Mouse (Mus musculus): Measurements from ENCODE around the gene Tdrd7.

Gene Tdrd7

DNA sequence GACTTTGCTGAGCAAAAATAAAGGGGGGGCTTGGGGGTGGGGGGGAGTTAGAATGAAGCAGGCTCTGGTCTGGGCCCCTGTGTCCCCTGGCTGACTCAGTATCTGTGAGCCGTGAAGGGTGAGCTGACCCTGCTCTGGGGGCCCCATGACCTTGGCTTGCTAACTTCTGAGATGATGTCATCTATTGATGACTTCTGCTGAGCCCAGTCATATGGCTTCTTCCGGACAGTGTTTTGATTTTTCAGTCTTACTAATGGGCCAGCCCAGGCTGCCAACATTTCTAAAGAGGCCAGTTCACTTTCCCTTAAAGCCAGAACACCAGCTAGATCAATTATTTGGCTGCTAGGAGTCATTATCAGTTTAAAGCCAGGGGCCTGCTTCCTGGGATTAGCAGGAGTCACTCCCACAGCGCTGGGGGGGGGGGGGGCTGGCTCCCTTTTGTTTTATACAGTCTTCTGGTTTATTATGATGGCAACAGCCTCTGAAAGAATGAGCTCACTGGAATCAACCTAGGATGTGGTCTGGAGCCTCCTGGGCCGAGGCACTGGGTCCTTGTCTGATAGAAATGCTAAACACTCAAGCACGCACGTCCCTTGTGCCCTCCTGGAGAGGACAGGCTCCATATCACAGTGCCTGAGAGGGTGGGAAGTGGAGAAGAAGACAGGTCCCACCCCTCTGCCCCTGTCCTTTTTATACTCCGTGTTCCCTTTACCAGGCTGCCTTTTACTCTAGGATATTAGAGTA, 76.8 kb downstream of the Tdrd7 start:
- no peak for DNase-seq (ENCODE audit: low read depth, low spot score)

GRCm38 (mm10) chr4:46042505-46042850, 77.3 kb downstream of the Tdrd7 start:
- no peak for DNase-seq (ENCODE audit: low read depth, low spot score)

DNA sequence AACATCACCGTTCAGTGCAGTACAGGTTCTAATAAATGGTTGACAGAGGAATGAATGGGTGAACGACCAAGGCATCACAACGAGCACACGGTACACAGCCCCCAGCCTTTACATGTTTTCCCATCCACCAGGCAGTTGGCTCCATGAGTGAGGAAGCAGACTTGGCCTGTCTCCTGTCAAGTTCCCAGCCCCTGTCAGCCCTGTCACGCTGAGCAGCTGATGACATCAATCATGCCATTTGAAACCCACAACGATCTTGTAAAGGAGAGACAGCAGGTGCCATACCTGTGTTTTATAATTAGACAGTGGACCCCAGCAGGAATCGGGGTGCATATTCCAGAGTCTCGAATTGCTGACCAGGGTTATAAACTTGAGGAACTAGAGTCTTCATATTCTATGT, 78.2 kb downstream of the Tdrd7 start:
- no peak for DNase-seq (ENCODE audit: low read depth, low spot score)

DNA sequence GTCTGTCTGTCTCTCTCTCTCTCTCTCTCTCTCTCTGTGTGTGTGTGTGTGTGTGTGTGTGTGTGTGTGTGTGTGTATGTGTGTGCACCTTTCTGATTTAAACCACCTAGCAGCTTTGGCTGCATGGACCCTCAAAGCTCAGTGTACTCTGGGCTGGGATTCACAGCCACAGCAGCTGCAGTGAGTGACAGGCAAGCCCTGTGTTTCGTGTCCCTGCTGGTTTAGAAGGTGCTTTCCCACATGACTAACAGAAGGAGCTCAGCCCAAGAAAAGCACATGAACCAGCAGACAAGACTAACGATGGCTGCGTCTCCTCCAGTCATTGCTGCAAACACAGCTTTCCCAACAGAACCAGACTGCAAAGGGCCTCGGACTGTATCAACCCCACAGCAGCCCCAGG, 82.8 kb downstream of the Tdrd7 start:
- DNase-seq (ENCODE audit: low read depth, low spot score): no peak

- DNase-seq (ENCODE audit: low read depth, low spot score): no peak
These were observed 83.3 kb downstream of the Tdrd7 start for GRCm38 (mm10) chr4:46048418-46048817.

DNA sequence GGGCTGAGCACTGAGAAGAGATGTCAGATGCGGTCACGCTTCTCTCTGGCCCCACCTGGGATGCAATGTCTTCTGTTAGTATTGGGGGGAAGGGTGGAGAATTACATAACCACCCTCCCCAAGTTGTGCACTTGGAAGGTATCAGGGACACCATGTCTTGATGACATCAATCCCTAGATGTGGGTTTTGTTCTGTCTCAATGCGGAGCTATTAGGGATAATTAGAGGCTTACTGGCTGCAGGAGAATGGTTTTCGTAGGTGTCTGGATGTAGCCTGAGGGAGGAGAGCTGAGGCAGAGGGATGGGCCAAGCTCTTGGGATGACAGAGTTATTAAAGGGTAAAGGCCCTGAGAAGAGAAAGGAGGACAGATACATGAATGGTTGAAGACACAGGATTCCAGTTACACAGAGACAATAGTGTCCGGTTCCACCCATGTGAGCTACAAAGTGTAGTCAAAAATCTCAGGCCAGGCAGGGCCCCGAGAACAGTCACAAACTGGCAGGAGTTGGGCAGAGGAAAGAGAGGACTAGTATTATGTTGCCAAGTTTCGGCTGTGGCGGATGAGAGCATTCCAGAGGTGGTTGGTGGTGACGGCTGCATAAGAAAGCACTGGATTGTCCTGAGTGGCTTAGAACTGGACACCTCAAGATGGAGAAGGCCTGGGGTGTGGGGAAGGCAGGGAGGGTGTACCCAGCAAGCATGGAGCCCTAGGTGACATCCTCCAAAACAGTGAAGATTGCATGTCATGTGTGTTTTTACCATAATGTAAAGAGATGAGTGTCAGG, 88.4 kb downstream of the Tdrd7 start:
- DNase-seq (ENCODE audit: low read depth, low spot score): no peak

GRCm38 (mm10) chr4:46056163-46056562, 91.0 kb downstream of the Tdrd7 start:
- DNase-seq (ENCODE audit: low read depth, low spot score): no peak

DNA sequence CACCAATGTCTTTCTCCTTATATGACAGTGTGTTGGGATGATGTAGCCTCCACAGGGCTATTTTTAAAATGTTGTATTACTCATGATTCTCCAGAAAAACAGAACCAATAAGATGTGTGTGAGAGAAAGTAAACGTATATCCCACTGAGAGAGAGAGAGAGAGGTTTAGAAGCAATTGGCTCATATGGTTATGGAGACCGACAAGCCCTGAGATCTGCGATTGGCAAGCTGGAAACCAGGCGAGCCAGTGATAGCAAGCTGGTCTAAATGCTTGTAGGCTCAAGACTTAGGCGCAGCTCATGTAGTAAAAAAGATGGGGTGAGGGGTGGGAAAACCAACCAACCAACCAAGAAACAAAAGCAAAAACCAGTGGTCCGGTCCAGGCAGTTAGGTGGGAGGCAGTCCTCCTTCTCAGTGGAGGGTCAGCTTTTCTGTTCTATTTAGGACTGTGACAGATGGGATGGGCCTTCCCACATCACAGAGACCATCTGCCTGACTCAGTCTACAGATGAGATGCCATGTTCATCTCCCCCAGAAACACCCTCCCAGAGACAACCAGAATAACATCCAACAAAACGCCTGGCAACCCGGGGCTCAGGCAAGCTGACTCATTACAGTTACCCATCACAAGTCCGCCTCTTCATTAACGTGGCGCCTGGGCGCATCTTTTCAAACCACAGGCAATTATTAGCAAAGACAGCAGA, 96.3 kb downstream of the Tdrd7 start:
- no peak for DNase-seq (ENCODE audit: low read depth, low spot score)

DNA sequence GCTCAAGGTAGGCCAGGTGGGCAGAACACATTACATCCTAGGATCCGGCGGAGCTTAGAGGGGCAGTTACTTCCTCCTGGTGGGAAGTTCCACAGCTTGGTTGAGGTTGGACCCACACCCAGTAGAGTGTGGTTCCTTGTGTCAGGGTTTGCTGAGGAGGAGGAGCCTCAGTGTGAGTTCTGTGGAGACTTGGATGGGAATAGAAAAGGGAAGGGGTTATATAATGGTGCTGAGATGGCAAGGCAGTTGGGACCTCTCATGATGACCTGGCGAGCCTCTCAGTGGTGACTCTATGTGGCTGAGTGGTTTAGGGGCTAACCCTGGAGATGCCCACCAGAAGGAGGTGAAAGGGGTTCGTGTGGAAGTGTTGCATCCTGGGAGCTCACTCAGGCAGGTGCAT, 98.7 kb downstream of the Tdrd7 start:
- no peak for DNase-seq (ENCODE audit: low read depth, low spot score)

- DNase-seq (ENCODE audit: low read depth, low spot score): no peak
These were observed 99.1 kb downstream of the Tdrd7 start for GRCm38 (mm10) chr4:46064263-46064662.

- no peak for DNase-seq (ENCODE audit: low read depth, low spot score)
These were observed 99.8 kb downstream of the Tdrd7 start for GRCm38 (mm10) chr4:46064961-46065360.

DNA sequence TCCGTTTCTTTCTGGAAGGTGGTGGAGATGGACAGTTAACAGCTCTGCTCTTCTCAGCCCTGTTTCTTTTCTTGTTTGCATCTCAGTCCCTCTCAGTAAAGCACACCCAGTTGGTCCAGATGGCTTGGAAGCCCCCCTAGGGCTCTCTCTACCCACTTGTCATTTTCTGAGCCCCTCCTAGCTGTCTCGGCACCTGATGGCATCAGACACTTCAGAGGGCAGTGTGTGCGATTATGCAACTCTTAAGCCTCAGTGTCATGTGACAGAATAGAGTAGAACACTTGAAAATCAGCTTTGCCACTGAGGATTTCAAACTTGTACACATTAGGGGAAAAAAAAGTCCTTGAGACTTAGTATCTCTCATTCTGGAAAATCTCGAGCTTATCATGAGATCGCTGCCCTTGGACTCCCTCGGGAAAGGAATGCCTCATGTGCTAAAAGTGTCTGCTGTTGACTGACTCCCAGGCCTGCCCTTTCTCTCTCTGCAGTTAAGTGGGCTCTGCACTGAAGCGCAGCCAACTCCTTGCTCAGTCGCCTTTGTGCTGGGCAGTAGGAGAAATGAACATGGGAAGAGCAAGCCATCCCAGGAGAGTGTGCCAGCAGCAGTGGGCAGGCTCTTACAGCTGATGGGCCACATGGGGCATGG, 100.7 kb downstream of the Tdrd7 start:
- no peak for DNase-seq (ENCODE audit: low read depth, low spot score)

DNA sequence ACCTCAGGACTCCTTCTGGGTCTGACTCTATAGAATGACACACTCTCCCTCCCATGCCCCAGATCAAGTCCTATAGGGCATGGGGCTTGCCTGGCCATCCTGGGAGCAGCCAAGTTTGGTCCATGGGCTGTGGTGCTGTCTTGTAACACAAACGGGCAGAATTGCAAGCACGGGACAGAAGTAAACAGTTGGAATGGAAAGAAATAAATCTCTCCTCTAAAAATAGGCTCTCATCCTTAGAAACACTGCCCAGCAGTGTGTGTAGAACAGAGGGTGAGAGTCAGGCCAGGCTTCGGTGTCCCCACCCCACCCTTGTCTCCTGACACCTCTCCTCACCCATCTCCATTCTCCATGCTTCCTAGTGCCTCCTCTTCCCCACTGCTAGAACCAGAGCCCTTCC, 102.9 kb downstream of the Tdrd7 start:
- no peak for DNase-seq (ENCODE audit: low read depth, low spot score)

DNA sequence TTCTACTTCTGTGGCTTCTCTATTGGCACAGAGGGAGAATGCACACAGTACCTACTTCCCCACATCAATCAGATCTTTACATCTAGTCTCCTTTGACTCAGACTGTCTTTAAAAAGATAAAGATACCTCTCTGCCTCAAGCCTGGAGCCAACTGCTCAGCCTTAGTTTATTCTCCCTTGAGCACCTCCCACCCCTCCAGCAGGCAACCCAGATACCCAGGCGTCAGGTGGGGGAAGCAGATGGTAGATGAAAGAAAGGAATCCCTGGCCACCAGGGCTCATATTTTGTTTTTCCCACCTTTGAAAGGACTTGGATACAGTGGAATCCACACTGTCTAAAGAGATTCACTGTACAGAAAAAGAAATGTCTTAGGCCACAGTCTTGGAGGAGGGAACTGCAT, 103.4 kb downstream of the Tdrd7 start:
- DNase-seq (ENCODE audit: low read depth, low spot score): no peak

DNA sequence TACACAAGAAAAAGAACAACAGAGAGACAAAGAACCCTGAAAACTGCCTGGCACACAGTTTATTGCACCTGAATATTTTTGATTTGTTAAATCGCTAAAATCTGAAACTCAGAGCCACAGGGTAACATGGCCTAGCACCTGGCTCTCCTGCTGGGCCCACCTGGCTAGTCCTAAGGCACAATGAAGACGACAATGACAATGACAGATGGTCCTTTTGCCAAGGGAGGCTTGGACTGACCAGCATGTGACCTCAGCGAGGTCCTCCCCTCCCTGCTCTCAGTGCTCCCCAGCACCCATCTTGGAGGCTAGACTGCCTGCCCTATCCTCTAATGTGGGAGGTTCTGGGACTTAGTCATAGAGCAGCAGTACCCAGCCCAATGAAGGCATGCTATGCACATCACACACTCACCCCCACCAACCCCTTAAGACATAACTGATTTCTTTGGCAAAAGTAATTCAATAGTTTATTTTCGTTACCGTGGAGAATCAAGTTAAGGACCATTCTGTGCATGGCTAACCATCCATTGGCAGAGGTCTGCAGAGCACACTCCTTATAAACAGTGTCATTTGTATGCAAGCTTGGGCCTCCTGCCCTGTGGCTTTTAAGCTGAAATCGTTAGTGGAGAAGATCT, 104.8 kb downstream of the Tdrd7 start:
- DNase-seq (ENCODE audit: low read depth, low spot score): no peak

GRCm38 (mm10) chr4:46072631-46073030, 107.5 kb downstream of the Tdrd7 start:
- DNase-seq (ENCODE audit: low read depth, low spot score): no peak

DNA sequence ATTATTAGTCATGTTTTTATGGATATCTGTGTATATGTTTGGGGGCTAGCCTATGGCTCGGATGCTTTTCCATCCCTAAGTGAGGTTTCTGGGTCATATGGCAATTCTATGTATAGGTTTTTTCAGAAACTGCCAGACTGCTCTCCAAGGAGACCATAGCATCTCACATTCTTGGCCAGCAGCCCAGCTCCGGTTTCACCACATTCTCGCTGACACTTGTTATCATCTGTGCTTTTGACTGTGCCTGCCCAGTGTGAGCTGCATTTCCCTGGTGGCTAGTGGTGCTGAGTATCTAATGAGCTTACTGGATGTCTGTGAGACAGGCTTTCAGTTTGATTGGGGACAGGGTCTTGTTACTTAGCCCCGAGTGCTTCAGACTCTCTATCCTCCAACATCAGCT, 108.6 kb downstream of the Tdrd7 start:
- no peak for DNase-seq (ENCODE audit: low read depth, low spot score)

DNA sequence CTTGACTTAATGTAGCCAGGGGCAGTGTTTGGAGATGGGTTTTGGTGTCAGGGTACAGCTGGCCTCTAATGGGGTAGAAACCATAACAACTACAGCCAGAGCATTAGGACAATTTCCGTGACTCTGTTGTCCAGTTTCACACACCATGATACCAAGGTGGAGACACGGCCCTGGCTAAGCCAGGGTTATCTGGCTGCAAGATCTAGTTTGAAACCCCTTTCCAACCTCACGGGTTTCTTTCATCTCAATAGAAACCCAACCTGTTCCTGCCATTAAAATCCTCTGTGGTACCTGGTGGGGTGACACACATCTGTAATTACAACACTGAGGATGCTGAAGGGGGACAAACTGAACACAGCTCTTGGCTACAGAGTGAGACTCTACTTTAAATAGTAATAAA, 110.5 kb downstream of the Tdrd7 start:
- DNase-seq (ENCODE audit: low read depth, low spot score): no peak

GRCm38 (mm10) chr4:46076892-46077291, 111.8 kb downstream of the Tdrd7 start:
- no peak for DNase-seq (ENCODE audit: low read depth, low spot score)

DNA sequence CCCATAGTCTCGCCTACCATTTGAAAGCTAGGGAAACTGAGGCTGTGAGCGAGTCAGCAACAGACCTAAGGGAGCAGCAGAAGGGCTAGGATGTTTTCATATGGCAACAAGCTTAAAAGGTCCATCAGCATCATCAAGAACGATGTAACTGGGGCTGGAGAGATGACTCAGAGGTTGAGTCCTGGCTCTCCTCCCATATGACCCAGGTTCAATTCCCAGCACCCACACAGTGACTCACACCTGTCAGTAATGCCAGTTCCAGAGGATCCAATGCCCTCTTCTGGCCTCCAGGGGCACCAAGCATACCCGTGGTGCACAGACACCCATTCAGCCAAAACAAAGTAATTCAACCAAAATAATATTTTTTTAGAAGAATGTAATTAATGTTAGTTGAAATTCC, 115.1 kb downstream of the Tdrd7 start:
- no peak for DNase-seq (ENCODE audit: low read depth, low spot score)

DNA sequence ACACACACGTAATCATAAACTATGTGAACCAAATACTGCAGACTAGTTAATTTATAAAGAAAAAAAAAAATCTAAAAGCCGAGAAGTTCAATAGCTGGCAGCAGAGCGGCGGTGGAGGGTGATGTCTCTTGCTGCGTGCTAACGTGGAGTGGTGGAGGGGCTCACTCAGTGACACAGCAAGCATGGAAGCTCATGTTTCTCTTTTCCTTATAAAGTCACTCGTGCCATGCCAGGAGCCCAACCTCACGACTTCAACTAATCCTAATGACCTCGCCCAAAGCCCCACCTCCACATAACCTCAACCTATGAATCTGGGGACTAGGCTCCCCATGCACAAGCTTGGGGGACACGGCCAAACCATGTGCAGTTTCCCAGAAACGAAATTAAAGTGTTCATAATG, 117.4 kb downstream of the Tdrd7 start:
- no peak for DNase-seq (ENCODE audit: low read depth, low spot score)

Data from CD4-positive, CD25-positive, alpha-beta regulatory T cell, adult 2 months (primary cell).